Mouse (Mus musculus) adrenal gland, postnatal 25 days (tissue): ENCODE results near the gene Adarb1. TPM values are rescaled to one million over a fixed set of nuclear protein-coding genes. Genes with fewer than 3 reads are reported as not detected.
"Not testable (repeated sequence)": the region's sequence is repeated elsewhere in the genome, so short reads cannot be mapped to it uniquely, and the experiment has no call there.

ENCODE experiments used
- DNase-seq: peaks from one replicate; pipeline ENCODE4 v3.0.0; 2021; ENCODE audit warnings: mixed read lengths
- total RNA-seq: library from RNA; stranded (reverse); gene quantifications from 2 replicates; pipeline ENCODE4 v1.2.3, GENCODE M21; 2021

Adarb1 gene
- total RNA-seq, 1 experiment from 2014 or later: 12.4 TPM

GRCm38 (mm10) chr10:77314711-77315266 lies 103.3 kb downstream of the Adarb1 start:
- DNase-seq: no peak

DNA sequence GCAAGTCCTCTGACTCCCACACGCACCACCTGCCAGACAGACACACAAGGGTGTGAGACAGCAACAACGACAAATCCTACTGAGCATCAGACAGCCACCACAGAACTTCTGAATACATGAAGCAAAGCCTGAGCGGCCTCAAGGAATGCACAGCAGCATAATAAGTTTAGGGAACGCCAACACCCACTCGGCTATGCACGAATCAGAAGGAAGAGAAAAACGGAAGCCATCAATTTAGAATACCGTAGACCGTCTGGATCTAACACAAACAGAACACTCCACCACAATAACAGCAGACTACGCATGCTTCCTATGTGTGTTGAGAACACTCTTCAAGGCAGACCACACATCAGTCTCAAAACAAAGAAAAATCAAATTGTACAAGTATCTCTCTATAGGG lies 109.1 kb downstream of the Adarb1 start:
- DNase-seq: no peak

- no peak for DNase-seq
These were observed 112.3 kb downstream of the Adarb1 start for GRCm38 (mm10) chr10:77305766-77306165.

- no peak for DNase-seq
These were observed 113.1 kb downstream of the Adarb1 start for GRCm38 (mm10) chr10:77304840-77305533.

DNA sequence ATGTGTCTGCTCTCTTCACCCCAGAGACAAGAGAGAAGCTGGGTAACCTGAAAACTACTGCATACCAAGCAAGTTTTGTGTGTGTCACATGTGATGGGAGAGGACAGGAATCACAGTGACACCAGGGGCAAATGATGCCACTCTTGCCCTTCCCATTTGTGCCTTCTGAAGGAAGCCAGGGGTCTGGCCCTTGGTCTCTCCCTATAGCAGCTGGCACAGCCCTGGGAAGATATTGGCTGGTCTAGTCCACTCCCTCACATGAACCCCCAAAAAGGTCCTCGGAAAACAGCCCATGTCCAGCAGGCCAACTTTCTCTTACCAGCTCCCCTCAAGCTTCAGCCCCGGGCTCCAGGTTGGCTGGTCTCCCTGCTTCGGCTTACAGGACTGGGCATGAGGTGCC lies 113.7 kb downstream of the Adarb1 start:
- no peak for DNase-seq

DNA sequence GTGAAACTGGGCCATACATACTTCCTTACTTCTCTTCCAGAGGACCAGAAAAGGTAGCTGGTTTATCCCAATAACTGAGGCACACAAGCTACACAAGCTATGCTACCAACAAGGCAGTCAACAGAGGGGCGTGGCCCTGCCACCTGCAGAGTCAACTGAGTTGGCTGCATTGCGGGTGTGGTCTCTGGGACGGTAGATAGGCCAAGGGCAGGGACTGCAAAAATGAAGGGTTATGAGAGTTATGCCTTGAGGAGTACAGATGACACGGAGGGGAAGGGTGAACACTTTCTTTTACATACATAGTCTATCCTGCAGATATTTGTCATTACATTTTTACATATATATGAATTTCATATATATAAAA lies 117.2 kb downstream of the Adarb1 start:
- DNase-seq: no peak

DNA sequence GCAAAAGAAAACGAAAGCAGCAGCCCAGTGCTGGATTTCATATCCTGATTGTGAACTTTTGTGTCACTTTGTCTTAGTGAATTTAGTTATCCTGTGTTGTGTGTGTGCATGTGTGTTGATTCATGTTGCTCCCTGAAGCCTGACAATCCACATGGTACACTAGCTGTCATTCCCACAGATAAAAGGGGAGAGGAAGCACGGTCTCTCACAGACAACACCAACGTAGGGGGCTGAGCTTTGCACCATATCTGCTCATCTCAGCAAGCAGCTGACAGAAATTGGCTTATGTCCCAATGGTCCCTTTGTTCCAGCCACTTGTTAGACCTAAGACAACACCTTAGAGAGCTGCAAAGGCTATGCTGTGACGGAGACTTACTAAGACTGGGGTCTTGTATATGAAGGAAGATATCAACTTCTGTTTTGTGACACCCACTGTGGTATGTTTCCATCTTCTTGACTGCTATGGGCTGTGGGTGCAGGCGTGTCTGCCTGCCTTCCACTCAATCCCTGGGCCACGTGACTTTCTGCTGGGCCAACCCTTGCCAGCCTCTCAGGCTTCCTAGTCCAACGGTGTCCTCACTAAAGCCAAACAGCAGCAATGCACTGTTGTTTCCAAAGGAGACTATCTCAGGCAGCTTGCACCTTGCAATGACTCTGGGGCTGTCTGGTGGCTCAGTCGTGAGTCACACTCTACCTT lies 117.7 kb downstream of the Adarb1 start:
- no peak for DNase-seq

DNA sequence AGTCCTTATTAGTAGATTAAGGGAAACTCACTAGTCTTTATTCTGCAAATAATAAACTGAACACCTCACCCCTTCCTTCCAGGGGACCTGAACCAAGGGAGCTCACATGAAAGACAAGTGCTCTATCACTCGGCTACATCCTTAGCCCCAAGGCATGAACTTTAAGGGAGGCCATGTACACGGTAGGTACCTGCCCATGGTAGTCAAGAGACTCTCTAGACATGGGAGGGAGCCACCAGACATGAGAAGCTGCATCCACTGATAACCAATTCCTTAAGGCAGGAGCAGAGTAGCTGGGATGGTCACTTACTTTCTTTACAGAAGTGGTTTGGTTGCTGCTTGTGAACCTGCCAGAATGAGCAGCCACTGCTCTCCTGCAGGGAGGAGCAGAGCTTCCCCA lies 118.9 kb downstream of the Adarb1 start:
- DNase-seq: no peak

DNA sequence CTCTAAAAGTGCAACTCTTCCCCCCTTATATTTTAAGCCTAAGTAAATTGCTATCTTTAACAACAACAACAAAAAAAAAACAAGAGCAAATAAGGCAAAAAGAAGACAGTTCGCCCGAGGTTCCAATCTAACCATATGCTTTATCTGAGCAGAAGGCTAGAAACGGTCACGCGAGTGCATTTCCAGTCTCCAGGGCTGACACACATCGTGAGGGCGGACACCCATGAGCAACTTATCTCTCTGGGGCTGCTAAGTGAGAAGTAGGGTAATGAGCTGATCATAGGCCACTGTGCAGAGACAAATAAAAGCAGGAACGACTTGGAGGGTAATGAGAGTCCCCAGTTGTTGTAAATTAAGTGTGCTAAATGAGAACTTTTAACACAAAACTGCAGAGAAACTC lies 119.4 kb downstream of the Adarb1 start:
- DNase-seq: no peak

DNA sequence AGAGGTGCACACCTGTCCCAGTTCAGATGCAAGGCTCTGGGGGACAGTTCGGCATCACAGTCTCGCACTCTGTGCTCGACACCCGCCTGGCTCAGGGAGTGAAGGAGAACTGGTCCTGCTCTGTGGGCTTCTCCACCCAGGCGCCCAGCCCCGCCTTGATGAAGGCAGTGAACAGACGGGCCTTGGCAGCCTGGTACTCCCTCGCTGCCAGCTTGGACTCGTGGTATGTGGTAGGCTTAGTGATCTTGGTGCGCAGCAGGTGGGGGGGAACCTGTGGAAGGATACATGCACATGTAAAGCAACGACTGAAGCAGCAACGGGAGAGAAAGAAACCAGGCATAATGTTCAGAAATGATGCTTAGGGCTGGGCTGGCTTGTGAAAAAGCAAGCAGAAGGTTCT lies 123.4 kb downstream of the Adarb1 start:
- DNase-seq: no peak

- no peak for DNase-seq
These were observed 127.3 kb downstream of the Adarb1 start for GRCm38 (mm10) chr10:77290624-77291366.

DNA sequence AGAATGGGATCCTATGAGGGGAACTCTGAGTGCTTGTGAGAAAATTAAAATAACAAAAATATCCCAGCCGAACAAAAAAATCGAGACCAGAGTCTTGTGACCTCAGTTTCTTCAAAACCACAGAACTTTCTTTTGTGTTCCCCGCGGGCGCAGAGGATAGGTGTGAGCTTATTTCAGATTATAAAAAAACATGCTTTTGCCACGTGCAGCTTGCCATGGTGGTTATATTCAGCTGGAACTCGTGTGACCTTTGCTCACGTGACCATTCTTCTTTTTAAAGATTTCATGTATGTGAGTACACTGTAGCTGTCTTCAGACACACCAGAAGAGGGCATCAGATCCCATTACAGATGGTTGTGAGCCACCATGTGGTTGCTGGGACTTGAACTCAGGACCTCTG lies 128.5 kb downstream of the Adarb1 start:
- DNase-seq: no peak

GRCm38 (mm10) chr10:77288639-77289195 lies 129.4 kb downstream of the Adarb1 start:
- no peak for DNase-seq

GRCm38 (mm10) chr10:77287626-77288025 lies 130.4 kb downstream of the Adarb1 start:
- no peak for DNase-seq

DNA sequence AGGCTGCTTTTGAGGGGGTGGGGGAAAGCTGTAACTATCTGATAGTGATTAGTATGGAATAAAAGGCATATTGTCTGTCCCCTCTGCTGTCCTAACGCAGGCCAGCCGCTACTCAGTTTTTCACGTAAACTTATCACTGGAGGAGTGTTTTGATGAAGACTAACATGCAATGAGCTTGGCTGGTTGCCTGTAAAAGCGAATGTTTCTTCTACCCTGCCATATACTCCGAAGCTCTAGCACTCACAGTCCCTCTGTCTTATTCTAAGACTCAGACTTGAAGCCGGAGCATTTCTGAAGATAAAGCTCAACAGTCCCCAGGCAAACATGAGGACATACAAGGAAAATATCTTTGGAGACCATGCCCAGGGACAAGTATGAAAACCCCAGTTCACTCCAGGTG lies 133.2 kb downstream of the Adarb1 start:
- no peak for DNase-seq

GRCm38 (mm10) chr10:77282822-77283221 lies 135.2 kb downstream of the Adarb1 start:
- DNase-seq: peak; percentile 72

DNA sequence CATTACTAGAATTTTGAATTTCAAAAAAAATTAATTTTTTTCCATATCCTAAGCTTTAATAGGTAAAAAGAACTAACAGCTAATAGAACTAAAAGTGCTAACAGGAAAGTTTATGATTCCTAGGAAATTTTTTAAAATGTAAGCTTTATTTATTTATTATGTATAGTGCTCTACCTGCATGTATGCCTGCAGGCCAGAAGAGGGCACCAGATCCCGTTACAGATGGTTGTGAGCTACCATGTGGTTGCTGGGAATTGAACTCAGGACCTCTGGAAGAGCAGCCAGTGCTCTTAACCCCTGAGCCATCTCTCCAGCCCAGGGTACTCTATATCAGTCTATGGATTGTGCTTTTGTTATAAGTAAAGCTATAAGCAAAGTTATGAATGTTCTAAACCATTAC lies 136.0 kb downstream of the Adarb1 start:
- not testable (repeated sequence) for DNase-seq

- no peak for DNase-seq
These were observed 144.3 kb downstream of the Adarb1 start for GRCm38 (mm10) chr10:77273798-77274197.

DNA sequence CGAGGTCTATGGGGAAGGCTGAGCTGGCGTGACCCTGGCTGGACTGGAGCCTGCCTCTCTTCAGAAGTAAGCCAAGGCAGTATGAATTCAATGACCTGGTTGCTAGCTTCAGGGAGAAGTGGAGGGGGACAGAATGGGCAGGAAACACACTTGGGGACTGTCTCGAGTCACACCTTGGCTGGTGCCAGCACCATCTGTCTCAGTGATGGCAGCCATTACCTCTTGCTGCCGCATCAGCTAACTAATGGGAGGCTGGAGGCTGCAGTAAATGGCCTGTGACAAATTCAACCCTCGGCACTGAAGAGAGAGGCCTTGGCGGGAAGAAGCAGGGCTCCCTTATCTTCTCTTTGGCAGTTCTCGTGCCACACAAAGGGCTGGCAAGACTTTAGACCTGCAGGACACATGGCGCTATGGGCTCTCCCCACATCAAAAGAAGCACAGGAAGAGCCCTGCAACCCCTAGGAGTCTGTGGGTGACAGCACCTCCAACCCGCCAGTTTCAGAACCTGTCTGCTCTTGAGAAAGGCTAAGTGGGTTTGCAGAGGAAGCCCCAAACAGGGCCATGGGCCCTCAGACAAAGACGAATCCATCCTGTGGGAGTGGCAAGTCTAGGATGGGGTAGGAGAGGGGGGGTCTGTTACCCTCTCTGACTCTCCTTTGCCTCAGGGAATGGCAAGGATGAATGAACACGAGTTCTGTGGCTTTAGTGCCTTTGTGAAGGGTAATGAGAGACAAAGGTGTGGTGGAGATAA lies 144.9 kb downstream of the Adarb1 start:
- no peak for DNase-seq

DNA sequence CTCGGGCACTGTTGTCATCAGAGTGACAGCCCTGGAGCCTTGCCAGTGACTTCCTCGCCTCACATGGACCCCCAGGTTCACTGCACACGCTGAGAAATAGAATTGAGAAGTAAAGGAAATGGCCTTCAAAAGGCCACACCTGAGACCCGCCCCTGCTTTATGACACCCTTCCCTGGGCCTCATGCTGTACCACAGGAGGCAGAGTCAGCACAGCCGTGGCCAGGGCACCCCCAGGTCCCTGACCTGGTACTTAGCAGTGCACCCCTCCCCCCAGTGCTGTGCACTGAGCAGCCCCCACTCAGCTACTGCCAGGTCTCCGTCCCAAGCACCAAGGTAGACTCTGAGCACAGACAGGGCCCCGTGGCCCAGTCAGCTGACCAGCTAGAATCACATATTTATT lies 148.9 kb downstream of the Adarb1 start:
- DNase-seq: no peak

DNA sequence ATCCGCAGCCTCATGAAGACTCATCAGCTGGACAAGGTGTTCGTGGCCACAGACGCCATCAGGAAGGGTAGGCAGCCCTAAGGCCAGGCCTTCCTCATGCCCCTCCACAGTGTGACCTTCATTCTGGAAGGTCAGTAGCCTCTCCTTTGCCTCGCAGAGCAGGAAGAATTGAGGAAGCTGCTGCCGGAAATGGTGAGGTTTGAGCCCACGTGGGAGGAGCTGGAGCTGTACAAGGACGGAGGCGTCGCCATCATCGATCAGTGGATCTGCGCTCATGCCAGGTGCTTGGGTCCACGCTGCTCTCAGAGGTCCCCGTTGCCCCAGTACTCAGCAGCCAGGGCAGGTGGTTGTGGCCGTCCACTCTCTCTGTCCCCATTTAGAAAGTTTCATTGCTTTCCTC lies 151.0 kb downstream of the Adarb1 start:
- DNase-seq: no peak

DNA sequence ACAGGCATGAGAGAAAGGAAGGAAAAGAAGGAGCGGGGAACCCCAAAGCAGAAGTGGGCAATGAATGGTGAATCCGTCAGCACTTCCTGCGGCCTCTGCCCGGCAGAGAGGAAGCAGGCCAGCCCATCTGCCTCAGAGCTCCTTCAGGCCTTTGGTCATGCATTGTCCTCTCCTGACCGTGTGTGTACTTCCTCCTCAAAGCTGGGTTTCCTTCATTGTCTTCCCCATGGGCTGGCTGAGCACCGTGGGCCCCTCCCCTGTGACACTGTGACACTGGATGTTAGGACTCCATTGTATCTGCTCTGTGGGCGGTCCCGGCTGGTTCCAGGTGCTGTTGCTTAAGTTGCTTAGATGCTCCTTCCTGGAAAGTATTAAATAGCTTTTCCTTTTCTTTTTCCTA lies 151.8 kb downstream of the Adarb1 start:
- DNase-seq: no peak
